Mouse (Mus musculus) forebrain, embryonic 13.5 days (tissue): ENCODE measurements around the gene Anxa11. TPM values are rescaled to one million over a fixed set of nuclear protein-coding genes. Genes with fewer than 3 reads are reported as not detected.

Experiments
- microRNA-seq: library from miRNA; unstranded; fragments of <30 nt; microRNA quantifications from one replicate; pipeline ENCODE4, GENCODE M21; 2016
- polyA plus RNA-seq: library from polyadenylated mRNA; unstranded; fragments of >200 nt; fragmentation: Nextera tagmentation; extraction: Ambion mirVana; gene quantifications from 2 replicates; pipeline ENCODE4 v1.2.1, GENCODE M21; 2015

Gene Anxa11
- polyA plus RNA-seq, 1 experiment from 2014 or later = 2.1 TPM

Small RNA genes lying within 50 kb of the gene (microRNA-seq; reads per million reads assigned to microRNA genes)
- not detected for gene Gm23701

Other genes starting within 250 kb of the Anxa11 start
- 22.8 and 29.5 TPM in 2 replicates for gene Ppif, start 148.0 kb upstream of the Anxa11 start, polyA plus RNA-seq
- gene Zcchc24, start 73.1 kb upstream of the Anxa11 start, polyA plus RNA-seq = 5.8 and 6.6 TPM in 2 replicates
- gene Plac9a, start 60.9 kb downstream of the Anxa11 start, polyA plus RNA-seq = not detected in 2 replicates
- gene Tmem254a, start 85.5 kb downstream of the Anxa11 start, polyA plus RNA-seq = 2.5 and 3.4 TPM in 2 replicates
- not detected in 2 replicates for gene Cphx1, start 96.1 kb downstream of the Anxa11 start, polyA plus RNA-seq
- 3.5 and 4.1 TPM in 2 replicates for gene Duxbl1, start 136.4 kb downstream of the Anxa11 start, polyA plus RNA-seq
- gene Gm9780, start 200.6 kb downstream of the Anxa11 start, polyA plus RNA-seq = 4.4 and 4.6 TPM in 2 replicates
- 13.1 and 14.4 TPM in 2 replicates for gene Tmem254c, start 225.2 kb downstream of the Anxa11 start, polyA plus RNA-seq
- gene Cphx2, start 239.4 kb downstream of the Anxa11 start, polyA plus RNA-seq = not detected in 2 replicates
- not detected in 2 replicates for gene Cphx3, start 240.1 kb downstream of the Anxa11 start, polyA plus RNA-seq